Mouse (Mus musculus) urinary bladder, adult 18-20 months (tissue): Measurements from ENCODE around the gene Stx1b.
A peak's percentile ranks its signal among the peaks of the same experiment; 100 is the strongest.
"Not testable (repeated sequence)": the region's sequence is repeated elsewhere in the genome, so short reads cannot be mapped to it uniquely, and the experiment has no call there.

ENCODE experiments used
- DNase-seq, 2 experiments: peaks; one replicate each; pipeline ENCODE4 v3.0.0; 2022; ENCODE audit warnings: low spot score in 2 of 2, mixed read lengths in 2 of 2

The Stx1b gene

GRCm38 (mm10) chr7:127824176-127824871 lies at the start of gene Stx1b, which contains the start of gene Stx4a:
TSS of gene Stx1b (minus strand) at chr7:127824549.
TSS of gene Stx4a (plus strand) at chr7:127824294.
- DNase-seq: no peak

GRCm38 (mm10) chr7:127870136-127870821 lies 45.9 kb upstream of the Stx1b start:
- DNase-seq: no peak

GRCm38 (mm10) chr7:127869149-127869810 lies 44.9 kb upstream of the Stx1b start:
- no peak for DNase-seq

GRCm38 (mm10) chr7:127867641-127868040 lies 43.3 kb upstream of the Stx1b start:
- DNase-seq: no peak

- no peak for DNase-seq
Measured at GRCm38 (mm10) chr7:127866434-127866833, 42.1 kb upstream of the Stx1b start.

DNA sequence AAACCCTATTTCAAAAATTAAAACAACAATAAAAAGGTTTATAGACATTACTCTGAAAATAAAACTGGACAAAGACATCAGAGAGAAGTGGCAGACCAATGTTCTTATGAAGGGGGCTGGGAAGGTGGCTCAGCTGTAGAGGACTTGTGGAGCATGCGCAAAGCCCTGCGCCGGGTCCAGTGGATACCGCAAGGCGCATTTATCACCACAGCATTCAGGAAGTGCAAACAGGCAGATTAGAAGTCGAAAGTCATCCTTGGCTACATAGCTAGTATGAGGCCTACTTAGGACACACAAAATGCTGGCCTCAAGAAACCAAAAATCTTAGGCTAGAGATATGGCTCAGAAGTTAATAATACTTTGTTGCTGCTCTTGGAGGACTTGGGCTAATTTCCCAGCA lies 33.9 kb upstream of the Stx1b start:
- DNase-seq: no peak

GRCm38 (mm10) chr7:127850906-127851305 lies 26.6 kb upstream of the Stx1b start:
- peak in 1 of 2 experiments; percentile 27 for DNase-seq

- DNase-seq: no peak
Measured at GRCm38 (mm10) chr7:127849973-127850875, 25.9 kb upstream of the Stx1b start.

GRCm38 (mm10) chr7:127842001-127842718 lies 17.8 kb upstream of the Stx1b start:
- peak; percentile 74 to 78 for DNase-seq

- peak; percentile 86 to 91 for DNase-seq
Measured at GRCm38 (mm10) chr7:127841340-127842000, 17.1 kb upstream of the Stx1b start.

- peak; percentile 31 to 51 for DNase-seq
Measured at GRCm38 (mm10) chr7:127840886-127841285, 16.5 kb upstream of the Stx1b start.

GRCm38 (mm10) chr7:127840031-127840430 lies 15.7 kb upstream of the Stx1b start:
- DNase-seq: not testable (repeated sequence)

DNA sequence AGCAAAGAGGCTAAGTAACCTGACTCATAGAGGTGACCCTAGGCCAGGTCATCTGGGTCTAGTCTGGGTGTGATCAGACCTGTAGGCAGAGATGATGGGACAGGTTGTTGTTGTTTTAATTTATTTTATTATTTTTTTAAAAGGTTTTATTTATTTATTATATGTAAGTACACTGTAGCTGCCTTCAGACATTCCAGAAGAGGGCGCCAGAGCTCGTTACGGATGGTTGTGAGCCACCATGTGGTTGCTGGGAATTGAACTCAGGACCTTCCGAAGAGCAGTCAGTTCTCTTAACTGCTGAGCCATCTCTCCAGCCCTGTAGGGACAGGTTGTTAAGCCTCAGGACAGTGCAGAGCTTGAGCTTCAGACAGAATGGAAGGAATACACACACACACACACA lies 13.5 kb upstream of the Stx1b start:
- DNase-seq: not testable (repeated sequence)

GRCm38 (mm10) chr7:127837473-127837872 lies 13.1 kb upstream of the Stx1b start:
- no peak for DNase-seq

- DNase-seq: no peak
Measured at GRCm38 (mm10) chr7:127835550-127835949, 11.2 kb upstream of the Stx1b start.

- no peak for DNase-seq
Measured at GRCm38 (mm10) chr7:127823236-127824171, 845 bp downstream of the Stx1b start.

DNA sequence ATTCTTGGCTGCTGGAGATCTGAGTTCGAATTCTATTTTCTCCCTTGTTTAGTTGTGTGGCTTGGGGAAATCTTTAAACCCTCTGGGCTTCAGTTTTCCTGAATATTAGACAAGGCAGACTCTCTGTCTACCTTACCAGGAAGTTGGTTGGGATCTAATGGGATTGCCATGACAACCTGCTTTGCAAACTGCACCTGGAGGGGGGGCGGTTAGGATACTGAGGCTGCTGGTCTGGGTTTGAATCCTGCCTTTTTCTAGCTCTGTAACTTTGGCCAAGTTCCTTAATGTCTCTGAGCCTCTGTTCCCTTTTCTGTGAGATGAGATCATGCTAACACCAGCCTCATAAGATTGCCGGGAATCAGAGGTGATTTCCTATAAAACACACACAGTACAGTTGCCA lies 1.9 kb downstream of the Stx1b start:
- no peak for DNase-seq

- no peak for DNase-seq
Measured at GRCm38 (mm10) chr7:127820836-127821509, 3.4 kb downstream of the Stx1b start.

- DNase-seq: no peak
Measured at GRCm38 (mm10) chr7:127817776-127818175, 6.6 kb downstream of the Stx1b start.
